Mouse (Mus musculus) midbrain, embryonic 11.5 days (tissue): ENCODE measurements around the gene Chrna9. TPM values are rescaled to one million over a fixed set of nuclear protein-coding genes. Genes with fewer than 3 reads are reported as not detected.

ENCODE experiments used
- ATAC-seq: fragments of 200-750 bp; cut with Nextera tagmentation; 2 replicates; pipeline ENCODE4 v1.8.0; 2017; ENCODE audit warnings: moderate TSS enrichment, moderate library complexity; ENCODE audit not compliant: low FRiP score
- DNase-seq: peaks from one replicate; pipeline ENCODE4 v3.0.0; 2015; ENCODE audit warnings: low spot score; ENCODE audit errors: missing footprints
- H3K27ac ChIP-seq: fragments of 300-500 bp; sonication (generic); 2 replicates; pipeline ENCODE4 v1.5.1; 2014; ENCODE audit warnings: low read depth, low read length
- H3K27me3 ChIP-seq: fragments of 300-500 bp; sonication (generic); 2 replicates; pipeline ENCODE4 v1.6.1; 2014; ENCODE audit warnings: mild to moderate bottlenecking, low read length, moderate library complexity, mixed read lengths; ENCODE audit not compliant: control insufficient read depth, insufficient read depth
- H3K36me3 ChIP-seq: fragments of 300-500 bp; sonication (generic); 2 replicates; pipeline ENCODE4 v1.6.1; 2014; ENCODE audit warnings: mild to moderate bottlenecking, low read length, moderate library complexity, mixed read lengths; ENCODE audit not compliant: control insufficient read depth, insufficient read depth
- H3K4me1 ChIP-seq: fragments of 300-500 bp; sonication (generic); 2 replicates; pipeline ENCODE4 v1.6.1; 2014; ENCODE audit warnings: low read length; ENCODE audit not compliant: control insufficient read depth, insufficient read depth
- H3K4me2 ChIP-seq: fragments of 300-500 bp; sonication (generic); 2 replicates; pipeline ENCODE4 v1.6.1; 2014; ENCODE audit warnings: mild to moderate bottlenecking, moderate library complexity
- H3K4me3 ChIP-seq: fragments of 300-500 bp; sonication (generic); 2 replicates; pipeline ENCODE4 v1.5.1; 2014; ENCODE audit warnings: low read depth, low read length
- H3K9ac ChIP-seq: fragments of 300-500 bp; sonication (generic); 2 replicates; pipeline ENCODE4 v1.6.1; 2014; ENCODE audit warnings: low read length
- H3K9me3 ChIP-seq: fragments of 300-500 bp; sonication (generic); 2 replicates; pipeline ENCODE4 v1.6.1; 2016; ENCODE audit warnings: low read length; ENCODE audit not compliant: control insufficient read depth
- WGBS: fragments of 180-500 bp; shearing (Covaris S2); extraction: QIAGEN DNeasy Blood & Tissue Kit; methylation state at CpG from one replicate; pipeline ENCODE4 v1.1.7; 2014; 5-methylcytosine and 5-hydroxymethylcytosine counted together
- polyA plus RNA-seq: library from polyadenylated mRNA; unstranded; fragments of >200 nt; fragmentation: Nextera tagmentation; extraction: Ambion mirVana; gene quantifications from 2 replicates; pipeline ENCODE4 v1.2.1, GENCODE M21; 2014

The Chrna9 gene
- polyA plus RNA-seq, 1 experiment from 2014 or later = not detected

- no peak overlapping the region for H3K4me3 ChIP-seq
- H3K27me3 ChIP-seq = no peaks in the 10 kb centered on the region
- H3K9me3 ChIP-seq = no peaks in the 10 kb centered on the region
- DNase-seq (peak; percentile 97), ATAC-seq (peak; percentile 90)
- peak overlapping the region; percentile 97 for H3K27ac ChIP-seq
- peak overlapping the region; percentile 41; the same call in 1 of the 2 replicates for H3K9ac ChIP-seq
- 14% methylated on average over 6 of the region's 6 CpGs for WGBS
- peak overlapping the region; percentile 32 for H3K4me2 ChIP-seq
- H3K36me3 ChIP-seq = no peaks in the 10 kb centered on the region
- peaks cover 7% of the 10 kb centered on the region for H3K4me1 ChIP-seq
Observed at GRCm38 (mm10) chr5:65950236-65950635, 15.5 kb downstream of the Chrna9 start.

- Histone ChIP-seq H3K9ac (peak overlapping the region; percentile 41; the same call in 1 of the 2 replicates), H3K4me1 (peaks cover 10% of the 10 kb centered on the region), H3K9me3 (no peaks in the 10 kb centered on the region), H3K27ac (peak overlapping the region; percentile 97), H3K4me3 (no peak overlapping the region), H3K36me3 (no peaks in the 10 kb centered on the region), H3K4me2 (peak overlapping the region; percentile 32), H3K27me3 (no peaks in the 10 kb centered on the region)
- 43% methylated on average over 18 of the region's 18 CpGs for WGBS
- ATAC-seq (peak; percentile 82), DNase-seq (peak; percentile 97)
Observed at GRCm38 (mm10) chr5:65950679-65951512, 16.2 kb downstream of the Chrna9 start.

- DNase-seq = peak; percentile 85
- Histone ChIP-seq H3K27ac (peak overlapping the region; percentile 97), H3K36me3 (no peaks in the 10 kb centered on the region), H3K27me3 (no peaks in the 10 kb centered on the region), H3K9me3 (no peaks in the 10 kb centered on the region), H3K4me3 (no peak overlapping the region), H3K4me1 (peaks cover 10% of the 10 kb centered on the region), H3K4me2 (no peak overlapping the region), H3K9ac (0 out of 2 replicates have a peak overlapping the region, but pooled peaks have one; percentile 22)
- 0 out of 2 replicates have a peak, but pooled peaks have one; percentile 3 for ATAC-seq
- 72% methylated on average over 4 of the region's 4 CpGs for WGBS
Observed at GRCm38 (mm10) chr5:65951513-65951909, 16.8 kb downstream of the Chrna9 start.

- Histone ChIP-seq H3K36me3 (no peaks in the 10 kb centered on the region), H3K9ac (no peak overlapping the region), H3K9me3 (no peaks in the 10 kb centered on the region), H3K27me3 (no peaks in the 10 kb centered on the region), H3K27ac (no peak overlapping the region), H3K4me2 (no peak overlapping the region), H3K4me3 (no peak overlapping the region), H3K4me1 (peaks cover 10% of the 10 kb centered on the region)
- ATAC-seq (no peak), DNase-seq (no peak)
- WGBS = 91% methylated on average over 16 of the region's 16 CpGs
Observed at GRCm38 (mm10) chr5:65954130-65955080, 19.7 kb downstream of the Chrna9 start.

GRCm38 (mm10) chr5:65955343-65956143 lies 20.8 kb downstream of the Chrna9 start:
- H3K27ac ChIP-seq = no peak overlapping the region
- 44% methylated on average over 23 of the region's 23 CpGs for WGBS

GRCm38 (mm10) chr5:65956144-65957008 lies 21.7 kb downstream of the Chrna9 start:
- Histone ChIP-seq H3K9me3 (no peaks in the 10 kb centered on the region), H3K4me2 (peak overlapping the region; percentile 38), H3K27me3 (no peaks in the 10 kb centered on the region), H3K9ac (peak overlapping the region; percentile 36; the same call in 1 of the 2 replicates), H3K4me3 (0 out of 2 replicates have a peak overlapping the region, but pooled peaks have one; percentile 21), H3K27ac (no peak overlapping the region), H3K4me1 (peaks cover 3% of the 10 kb centered on the region), H3K36me3 (no peaks in the 10 kb centered on the region)
- ATAC-seq = no peak
- 79% methylated on average over 9 of the region's 9 CpGs for WGBS
- no peak for DNase-seq

More at GRCm38 (mm10) chr5:65955343-65956143, 20.8 kb downstream of the Chrna9 start:
- H3K27me3 ChIP-seq = no peaks in the 10 kb centered on the region
- no peaks in the 10 kb centered on the region for H3K36me3 ChIP-seq
- H3K4me1 ChIP-seq = peaks cover 7% of the 10 kb centered on the region
- ATAC-seq = peak; percentile 43
- 0 out of 2 replicates have a peak overlapping the region, but pooled peaks have one; percentile 21 for H3K4me3 ChIP-seq
- DNase-seq = peak; percentile 97
- H3K9me3 ChIP-seq = no peaks in the 10 kb centered on the region
- peak overlapping the region; percentile 38 for H3K4me2 ChIP-seq
- H3K9ac ChIP-seq = peak overlapping the region; percentile 36; the same call in 1 of the 2 replicates

GRCm38 (mm10) chr5:65958597-65958996 lies 23.9 kb downstream of the Chrna9 start:
- ATAC-seq (no peak), DNase-seq (no peak)
- H3K4me2 ChIP-seq = no peak overlapping the region
- 10% methylated on average over 4 of the region's 4 CpGs for WGBS
- H3K36me3 ChIP-seq = no peaks in the 10 kb centered on the region
- no peaks in the 10 kb centered on the region for H3K27me3 ChIP-seq
- H3K4me3 ChIP-seq = no peak overlapping the region
- no peaks in the 10 kb centered on the region for H3K9me3 ChIP-seq
- H3K27ac ChIP-seq = no peak overlapping the region
- H3K4me1 ChIP-seq = peaks cover 3% of the 10 kb centered on the region
- no peak overlapping the region for H3K9ac ChIP-seq
